Mouse (Mus musculus) kidney, adult 10 weeks (tissue): ENCODE measurements around the gene Cyp2w1. TPM values are rescaled to one million over a fixed set of nuclear protein-coding genes. Genes with fewer than 3 reads are reported as not detected.

Source experiments
- polyA plus RNA-seq: library from polyadenylated mRNA; stranded (reverse); fragments of 350-450 nt; fragmentation: Illumina TruSeq; extraction: RNeasy Lipid Tissue Mini Kit (QIAGEN cat#74804); gene quantifications from one replicate; pipeline ENCODE4 v1.2.3, GENCODE M21; 2014; ENCODE audit warnings: low read depth, low replicate concordance

The Cyp2w1 gene
- polyA plus RNA-seq, result not detected

GRCm38 (mm10) chr5:139352317-139352716, at the start of gene Cyp2w1:
Gene Cyp2w1 (plus strand): TSS chr5:139352617.

GRCm38 (mm10) chr5:139325395-139325966, 26.9 kb upstream of the Cyp2w1 start, which contains the start of gene Adap1:
Gene Adap1 (minus strand): TSS chr5:139325622.

GRCm38 (mm10) chr5:139351134-139351533, 1.3 kb upstream of the Cyp2w1 start, which contains the start of gene Cox19:
Gene Cox19 (minus strand): TSS chr5:139351418.

GRCm38 (mm10) chr5:139377468-139378270, 25.3 kb downstream of the Cyp2w1 start, which contains the start of gene Gpr146:
Gene Gpr146 (plus strand): TSS chr5:139377697.

GRCm38 (mm10) chr5:139404801-139405401, 52.5 kb downstream of the Cyp2w1 start, which contains the start of gene C130050O18Rik:
Gene C130050O18Rik (plus strand): TSS chr5:139405280.

Other genes with a start within 250 kb of the Cyp2w1 start
- gene Prkar1b, start 202.6 kb upstream of the Cyp2w1 start, polyA plus RNA-seq, result 2.8 TPM
- 4.6 TPM for gene Dnaaf5, start 202.4 kb upstream of the Cyp2w1 start, polyA plus RNA-seq
- gene Sun1, start 152.0 kb upstream of the Cyp2w1 start, polyA plus RNA-seq, result 11.6 TPM
- 5.6 TPM for gene Get4, start 100.3 kb upstream of the Cyp2w1 start, polyA plus RNA-seq
- gene Adap1, start 27.0 kb upstream of the Cyp2w1 start, polyA plus RNA-seq, result not detected
- 18.6 TPM for gene Cox19, start 1.2 kb upstream of the Cyp2w1 start, polyA plus RNA-seq
- 8.6 TPM for gene Gpr146, start 25.1 kb downstream of the Cyp2w1 start, polyA plus RNA-seq
- gene C130050O18Rik, start 52.7 kb downstream of the Cyp2w1 start, polyA plus RNA-seq, result not detected
- not detected for gene Gper1, start 70.5 kb downstream of the Cyp2w1 start, polyA plus RNA-seq
- 0.40 TPM for gene 3110082I17Rik, start 107.9 kb downstream of the Cyp2w1 start, polyA plus RNA-seq
- gene Zfand2a, start 131.9 kb downstream of the Cyp2w1 start, polyA plus RNA-seq, result 6.6 TPM
- gene Uncx, start 190.9 kb downstream of the Cyp2w1 start, polyA plus RNA-seq, result not detected